Mouse (Mus musculus): ENCODE measurements around the gene Manf. TPM values are rescaled to one million over a fixed set of nuclear protein-coding genes. Genes with fewer than 3 reads are reported as not detected.
A peak's percentile ranks its signal among the peaks of the same experiment; 100 is the strongest.

Gene Manf
- total and polyA plus RNA-seq, 3 experiments, result 181 to 358 (median 292) TPM

GRCm38 (mm10) chr9:106822381-106823104 is 69.2 kb downstream of the Manf start:
- dilution Hi-C loops (cut with MboI; ENCODE audit: extremely low pct_ligation_motif_present, extremely low pct_unique_long_range_greater_than_20kb, low sequenced_read_pairs) (no loop called here), in situ Hi-C loops (cut with MboI; ENCODE audit: low pct_ligation_motif_present, low pct_unique_long_range_greater_than_20kb, low sequenced_read_pairs) (no loop called here)
- TF ChIP-seq JUND (conservative IDR thresholded peaks at IDR 0.05; ENCODE audit: low read depth, low read length) (peak; percentile 57; the same call in 1 of the 2 replicates), MYC (IDR thresholded peaks at IDR 0.05; ENCODE audit: low read depth, low read length) (0 out of 2 replicates have a peak, but pooled peaks have one; percentile 26), USF1 (IDR thresholded peaks at IDR 0.05; ENCODE audit: low read depth, low read length) (no peak), MXI1 (IDR thresholded peaks at IDR 0.05; ENCODE audit: low read depth, low read length) (no peak), SMC3 (IDR thresholded peaks at IDR 0.05; ENCODE audit: low read depth, low read length) (no peak), POLR2AphosphoS2 (IDR thresholded peaks at IDR 0.05; ENCODE audit: low read depth, low read length) (no peak), MAX (IDR thresholded peaks at IDR 0.05; ENCODE audit: low read length) (no peak), ZNF384 (IDR thresholded peaks at IDR 0.05; ENCODE audit: low read depth, low read length) (peak; percentile 95), ZC3H11A (IDR thresholded peaks at IDR 0.05; ENCODE audit: low read depth, low read length) (no peak), KAT2A (IDR thresholded peaks at IDR 0.05; ENCODE audit: insufficient replicate concordance, low read length) (no peak), TBP (conservative IDR thresholded peaks at IDR 0.05; ENCODE audit: low read depth, low read length) (peak; percentile 35; the same call in 1 of the 2 replicates), CHD1 (IDR thresholded peaks at IDR 0.05; ENCODE audit: low read depth, low read length) (peak; percentile 67; the same call in 1 of the 2 replicates), ELF1 (IDR thresholded peaks at IDR 0.05; ENCODE audit: low read depth, low read length) (peak; percentile 37), UBTF (IDR thresholded peaks at IDR 0.05; ENCODE audit: low read depth, low read length) (no peak), JUN (IDR thresholded peaks at IDR 0.05; ENCODE audit: insufficient read depth, low read depth, low read length) (peak; percentile 50; the same call in 1 of the 2 replicates), RAD21 (IDR thresholded peaks at IDR 0.05; ENCODE audit: low read depth, low read length) (no peak), NELFE (IDR thresholded peaks at IDR 0.05; ENCODE audit: low read depth, low read length) (no peak), USF2 (conservative IDR thresholded peaks at IDR 0.05; ENCODE audit: low read depth, low read length) (no peak), MAZ (IDR thresholded peaks at IDR 0.05; ENCODE audit: low read depth, low read length) (peak; percentile 68; the same call in 1 of the 2 replicates), MAFK (IDR thresholded peaks at IDR 0.05; ENCODE audit: insufficient replicate concordance, low read length) (0 out of 2 replicates have a peak, but pooled peaks have one; percentile 40), ZMIZ1 (IDR thresholded peaks at IDR 0.05; ENCODE audit: low read depth, low read length) (no peak; the same call in 1 of the 2 replicates), MEF2A (IDR thresholded peaks at IDR 0.05; ENCODE audit: borderline replicate concordance, low read depth, low read length) (no peak), CTCF (conservative IDR thresholded peaks at IDR 0.05 in 1 of 2, IDR thresholded peaks at IDR 0.05 in 1 of 2; ENCODE audit: low read depth in 2 of 2, low read length in 2 of 2) (no peak), E2F4 (IDR thresholded peaks at IDR 0.05; ENCODE audit: insufficient replicate concordance, low read depth, low read length) (no peak), TCF12 (IDR thresholded peaks at IDR 0.05; ENCODE audit: low read depth, low read length) (peak; percentile 44; the same call in 1 of the 2 replicates), IRF4 (IDR thresholded peaks at IDR 0.05; ENCODE audit: low read depth, low read length) (peak; percentile 9; the same call in 1 of the 2 replicates), EP300 (IDR thresholded peaks at IDR 0.05; ENCODE audit: low read length) (peak; percentile 69), RCOR1 (conservative IDR thresholded peaks at IDR 0.05; ENCODE audit: low read depth, low read length) (no peak), ETS1 (conservative IDR thresholded peaks at IDR 0.05; ENCODE audit: low read depth, low read length) (peak; percentile 32; the same call in 1 of the 2 replicates), HCFC1 (IDR thresholded peaks at IDR 0.05; ENCODE audit: low read depth, low read length) (no peak; the same call in 1 of the 2 replicates), BHLHE40 (IDR thresholded peaks at IDR 0.05; ENCODE audit: low read depth, low read length) (no peak), PAX5 (IDR thresholded peaks at IDR 0.05; ENCODE audit: low read length) (no peak), GABPA (IDR thresholded peaks at IDR 0.05; ENCODE audit: insufficient replicate concordance, low read depth, low read length) (no peak), ZKSCAN1 (IDR thresholded peaks at IDR 0.05; ENCODE audit: borderline replicate concordance, low read depth, low read length) (no peak), SIN3A (IDR thresholded peaks at IDR 0.05; ENCODE audit: low read length) (no peak; the same call in 1 of the 2 replicates), NRF1 (IDR thresholded peaks at IDR 0.05; ENCODE audit: low read depth, low read length) (no peak), POLR2A (IDR thresholded peaks at IDR 0.05; ENCODE audit: low read depth, low read length) (peak; percentile 57), CHD2 (IDR thresholded peaks at IDR 0.05; ENCODE audit: low read length) (no peak)
- H3K27ac ChIP-seq (ENCODE audit: insufficient read depth, low read depth), result peak overlapping the region; percentile 89
- H3K79me2 ChIP-seq (replicated peaks; ENCODE audit: control insufficient read depth, extremely low read depth, insufficient read depth, poor library complexity, severe bottlenecking), result peaks cover 42% of the 10 kb centered on the region
- peak overlapping the region; percentile 25 for H3K4me2 ChIP-seq (ENCODE audit: insufficient read depth, low read depth, poor library complexity, severe bottlenecking)
- peaks cover 0 to 11% of the 10 kb centered on the region in 2 experiments; a peak in 2 of 4 replicates for H3K4me1 ChIP-seq (ENCODE audit: control insufficient read depth in 1 of 2, insufficient read depth in 2 of 2)
- peak overlapping the region; percentile 100 for H3K9ac ChIP-seq (ENCODE audit: insufficient read depth, low read depth)
- H3K36me3 ChIP-seq (replicated peaks in 1 of 2; ENCODE audit: control insufficient read depth in 1 of 2, insufficient read depth in 1 of 2, low read length in 1 of 2), result peaks cover 0 to 11% of the 10 kb centered on the region in 2 experiments
- peak; percentile 91 for DNase-seq (ENCODE audit: extremely low read depth)
- H3K4me3 ChIP-seq (replicated peaks in 1 of 3; ENCODE audit: low read depth in 2 of 3, low read length in 2 of 3, poor library complexity in 1 of 3), result peak overlapping the region; percentile 92 to 99 (median 94)
- no peaks in the 10 kb centered on the region for H3K9me3 ChIP-seq (replicated peaks; ENCODE audit: low read length)
- no peaks in the 10 kb centered on the region for H3K27me3 ChIP-seq (replicated peaks)

All from CH12.LX (cell line).